Mouse (Mus musculus) CH12.LX (cell line): Measurements from ENCODE around the gene Cfap61. TPM values are rescaled to one million over a fixed set of nuclear protein-coding genes. Genes with fewer than 3 reads are reported as not detected.

Source experiments
- DNase-seq: peaks from one replicate; pipeline ENCODE4 v3.0.0-alpha.2; 2013; ENCODE audit errors: extremely low read depth
- H3K27ac ChIP-seq: 2 replicates; pipeline ENCODE4 v1.5.1; 2012; ENCODE audit warnings: low read depth, mild to moderate bottlenecking, control low read depth, moderate library complexity; ENCODE audit not compliant: insufficient read depth
- H3K27me3 ChIP-seq: replicated peaks from 2 replicates; pipeline ENCODE3; 2012; ENCODE audit warnings: inconsistent platforms
- H3K36me3 ChIP-seq, 2 experiments: replicated peaks in 1 of 2; 2 replicates each; pipeline versions ENCODE3 to v1.6.1; 2012; ENCODE audit warnings: inconsistent platforms in 1 of 2, low read length in 1 of 2, mild to moderate bottlenecking in 1 of 2, mixed read lengths in 1 of 2, moderate library complexity in 1 of 2; ENCODE audit not compliant: control insufficient read depth in 1 of 2, insufficient read depth in 1 of 2
- H3K4me1 ChIP-seq, 2 experiments: 2 replicates each; pipeline ENCODE4 v1.6.1; 2012; ENCODE audit warnings: inconsistent platforms in 1 of 2, moderate library complexity in 1 of 2; ENCODE audit not compliant: insufficient read depth in 2 of 2, control insufficient read depth in 1 of 2
- H3K4me2 ChIP-seq: 2 replicates; pipeline ENCODE4 v1.6.1; 2012; ENCODE audit warnings: low read depth, mild to moderate bottlenecking, control low read depth; ENCODE audit not compliant: poor library complexity, insufficient read depth, severe bottlenecking
- H3K4me3 ChIP-seq, 3 experiments: fragments of 150-350 bp in 1 of 3; sonication (generic) in 1 of 3; replicated peaks in 1 of 3; 2 replicates each; pipeline versions ENCODE3 to v1.5.1; 2011 to 2012; ENCODE audit warnings: low read depth in 2 of 3, low read length in 2 of 3, mild to moderate bottlenecking in 2 of 3, moderate library complexity in 2 of 3, control low read depth in 1 of 3, improper control_type of control experiment in 1 of 3, inconsistent platforms in 1 of 3, mixed read lengths in 1 of 3; ENCODE audit not compliant: poor library complexity in 1 of 3
- H3K79me2 ChIP-seq: replicated peaks from 2 replicates; pipeline ENCODE4 v1.6.1; 2012; ENCODE audit warnings: mild to moderate bottlenecking, moderate library complexity; ENCODE audit not compliant: control insufficient read depth, poor library complexity, insufficient read depth, severe bottlenecking; ENCODE audit errors: extremely low read depth
- H3K9ac ChIP-seq: 2 replicates; pipeline ENCODE4 v1.6.1; 2012; ENCODE audit warnings: low read depth, mild to moderate bottlenecking, control low read depth, moderate library complexity; ENCODE audit not compliant: insufficient read depth
- H3K9me3 ChIP-seq: replicated peaks from 2 replicates; pipeline ENCODE3; 2012; ENCODE audit warnings: low read length, inconsistent platforms, mixed read lengths
- CHD2 ChIP-seq: IDR thresholded peaks from 2 replicates; pipeline ENCODE4 v1.6.1; 2011; ENCODE audit warnings: low read length, improper control_type of control experiment
- CTCF ChIP-seq, 2 experiments: IDR thresholded peaks in 1 of 2; conservative IDR thresholded peaks in 1 of 2; 2 replicates each; pipeline ENCODE4 v1.5.1; 2011 to 2012; ENCODE audit warnings: low read depth in 2 of 2, low read length in 2 of 2, improper control_type of control experiment in 1 of 2, inconsistent platforms in 1 of 2, mild to moderate bottlenecking in 1 of 2, moderate library complexity in 1 of 2
- ELF1 ChIP-seq: IDR thresholded peaks from 2 replicates; pipeline ENCODE4 v1.6.1; 2014; ENCODE audit warnings: low read depth, mild to moderate bottlenecking, inconsistent platforms, low read length, improper control_type of control experiment
- ETS1 ChIP-seq: conservative IDR thresholded peaks from 2 replicates; pipeline ENCODE4 v1.6.1; 2012; ENCODE audit warnings: low read depth, mild to moderate bottlenecking, inconsistent platforms, low read length, improper control_type of control experiment, moderate library complexity
- GABPA ChIP-seq: IDR thresholded peaks from 2 replicates; pipeline ENCODE4 v1.6.1; 2012; ENCODE audit warnings: low read depth, low read length, improper control_type of control experiment, inconsistent platforms; ENCODE audit not compliant: insufficient replicate concordance
- JUN ChIP-seq: IDR thresholded peaks from 2 replicates; pipeline ENCODE4 v1.6.1; 2011; ENCODE audit warnings: low read depth, mild to moderate bottlenecking, low read length, improper control_type of control experiment, moderate library complexity; ENCODE audit not compliant: insufficient read depth
- KAT2A ChIP-seq: IDR thresholded peaks from 2 replicates; pipeline ENCODE4 v1.6.1; 2012; ENCODE audit warnings: low read length, improper control_type of control experiment, inconsistent platforms; ENCODE audit not compliant: insufficient replicate concordance
- MAFK ChIP-seq: IDR thresholded peaks from 2 replicates; pipeline ENCODE4 v1.6.1; 2011; ENCODE audit warnings: low read length, improper control_type of control experiment; ENCODE audit not compliant: insufficient replicate concordance
- MAX ChIP-seq: IDR thresholded peaks from 2 replicates; pipeline ENCODE4 v1.6.1; 2011; ENCODE audit warnings: low read length, improper control_type of control experiment
- MAZ ChIP-seq: IDR thresholded peaks from 2 replicates; pipeline ENCODE4 v1.6.1; 2012; ENCODE audit warnings: low read depth, mild to moderate bottlenecking, inconsistent platforms, low read length, improper control_type of control experiment, moderate library complexity
- POLR2A ChIP-seq: IDR thresholded peaks from 2 replicates; pipeline ENCODE4 v1.6.1; 2011; ENCODE audit warnings: low read depth, mild to moderate bottlenecking, improper control_type of control experiment, low read length
- RAD21 ChIP-seq: IDR thresholded peaks from 2 replicates; pipeline ENCODE4 v1.6.1; 2011; ENCODE audit warnings: low read depth, mild to moderate bottlenecking, low read length, improper control_type of control experiment, moderate library complexity
- RCOR1 ChIP-seq: conservative IDR thresholded peaks from 2 replicates; pipeline ENCODE4 v1.6.1; 2012; ENCODE audit warnings: low read depth, mild to moderate bottlenecking, inconsistent platforms, low read length, improper control_type of control experiment
- SIN3A ChIP-seq: IDR thresholded peaks from 2 replicates; pipeline ENCODE4 v1.6.1; 2012; ENCODE audit warnings: low read length, improper control_type of control experiment, inconsistent platforms
- SMC3 ChIP-seq: IDR thresholded peaks from 2 replicates; pipeline ENCODE4 v1.6.1; 2011; ENCODE audit warnings: low read depth, low read length, improper control_type of control experiment
- TCF12 ChIP-seq: IDR thresholded peaks from 2 replicates; pipeline ENCODE4 v1.6.1; 2014; ENCODE audit warnings: low read depth, mild to moderate bottlenecking, inconsistent platforms, low read length, improper control_type of control experiment
- UBTF ChIP-seq: IDR thresholded peaks from 2 replicates; pipeline ENCODE4 v1.6.1; 2012; ENCODE audit warnings: low read depth, mild to moderate bottlenecking, inconsistent platforms, low read length, improper control_type of control experiment, moderate library complexity
- USF1 ChIP-seq: IDR thresholded peaks from 2 replicates; pipeline ENCODE4 v1.6.1; 2014; ENCODE audit warnings: low read depth, mild to moderate bottlenecking, inconsistent platforms, low read length, improper control_type of control experiment
- ZC3H11A ChIP-seq: IDR thresholded peaks from 2 replicates; pipeline ENCODE4 v1.6.1; 2012; ENCODE audit warnings: low read depth, mild to moderate bottlenecking, inconsistent platforms, low read length, improper control_type of control experiment
- ZNF384 ChIP-seq: IDR thresholded peaks from 2 replicates; pipeline ENCODE4 v1.6.1; 2012; ENCODE audit warnings: low read depth, low read length, improper control_type of control experiment, inconsistent platforms
- dilution Hi-C: fragments of 300-500 bp; cut with MboI; formaldehyde crosslinking; loops from 2 replicates; pipeline ENCODE4 v1.14.3; 2020; ENCODE audit warnings: low sequenced_read_pairs; ENCODE audit not compliant: extremely low pct_unique_long_range_greater_than_20kb, extremely low pct_ligation_motif_present
- in situ Hi-C: fragments of 300-500 bp; cut with MboI; formaldehyde crosslinking; loops from 3 replicates; pipeline ENCODE4 v1.14.3; 2019; ENCODE audit warnings: low sequenced_read_pairs, low pct_ligation_motif_present, low pct_unique_long_range_greater_than_20kb, mixed read lengths
- polyA plus RNA-seq: library from polyadenylated mRNA; unstranded; fragments of >175 nt; gene quantifications from 2 replicates; pipeline ENCODE4 v1.2.1, GENCODE M21; 2012; ENCODE audit warnings: low read depth; ENCODE audit not compliant: insufficient read length
- total RNA-seq, 2 experiments: library from RNA; depleted of rRNA; stranded (reverse); fragments of 300-350 nt in 1 of 2; fragments of >200 nt in 1 of 2; gene quantifications; 2 replicates each; pipeline ENCODE4 v1.2.3; 2012 to 2014

Cfap61 gene
- total and polyA plus RNA-seq, 3 experiments, result 0.34 TPM; not detected in 2

DNA sequence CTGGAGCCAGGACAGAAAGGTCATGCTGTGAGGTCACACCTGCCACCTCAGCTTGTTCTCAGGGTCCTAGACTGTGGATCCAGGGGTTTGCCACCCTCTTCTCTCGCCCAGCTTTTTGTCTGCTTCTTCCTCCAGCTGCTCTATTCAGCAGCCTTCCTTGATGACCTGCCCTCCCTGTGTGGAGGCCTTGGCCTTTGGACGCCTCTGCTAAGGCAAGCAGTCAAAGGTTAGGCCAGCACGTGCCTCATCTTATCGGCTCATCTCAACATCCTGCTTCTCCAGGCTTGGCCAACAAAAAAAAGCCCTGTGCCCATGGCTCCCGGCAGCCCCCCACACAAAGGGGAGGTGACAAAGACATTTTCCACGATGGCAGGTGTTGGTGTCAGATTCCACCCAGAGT, 313.0 kb downstream of the Cfap61 start:
- H3K4me1 ChIP-seq, result peaks cover 2 to 36% of the 10 kb centered on the region in 2 experiments; a peak in 2 of 4 replicates
- dilution Hi-C loops, result no loop called here

DNA sequence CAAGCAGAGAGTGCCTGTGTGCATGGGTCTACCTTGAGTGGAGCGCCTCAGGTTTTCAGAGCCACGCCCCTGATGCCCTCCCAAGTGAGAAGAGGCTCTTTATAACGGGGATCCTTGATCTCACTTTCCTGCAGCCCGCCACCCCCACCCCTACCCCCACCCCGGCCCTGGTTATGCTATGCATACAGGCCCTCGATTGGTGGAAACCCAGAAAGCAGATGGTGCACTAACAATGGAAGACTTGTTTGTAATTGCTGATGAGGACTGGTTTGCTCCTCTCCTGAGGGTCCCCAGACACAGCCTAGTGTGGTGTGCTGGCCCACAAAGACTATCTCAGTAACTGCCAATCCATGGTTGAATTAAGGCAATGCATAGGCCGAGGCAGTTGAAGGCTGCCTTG, 314.4 kb downstream of the Cfap61 start:
- in situ Hi-C loops, result loop anchor here (25.0 kb wide), 1 partner anchor 287 kb away; no protein-coding TSS in a partner anchor
- TF ChIP-seq MAX (no peak), USF1 (no peak), GABPA (no peak), CTCF (conservative IDR thresholded peaks at IDR 0.05 in 1 of 2, IDR thresholded peaks at IDR 0.05 in 1 of 2; ENCODE audit: low read depth in 2 of 2, low read length in 2 of 2) (no peak), ETS1 (no peak), CHD2 (no peak), SIN3A (no peak), KAT2A (no peak), TCF12 (no peak), POLR2A (no peak), ZNF384 (no peak), ZC3H11A (no peak), JUN (no peak), ELF1 (no peak), MAFK (no peak), RAD21 (no peak), MAZ (no peak), UBTF (no peak), SMC3 (no peak)
- TF ChIP-seq, all 38 proteins: peak for 0
- peaks cover 10 to 50% of the 10 kb centered on the region in 2 experiments; a peak in 2 of 4 replicates for H3K4me1 ChIP-seq
- H3K27ac ChIP-seq, result no peak overlapping the region
- dilution Hi-C loops, result no loop called here
- DNase-seq, result no peak
- H3K9me3 ChIP-seq, result no peaks in the 10 kb centered on the region
- no peaks in the 10 kb centered on the region for H3K27me3 ChIP-seq
- H3K4me2 ChIP-seq, result no peak overlapping the region
- no peak overlapping the region for H3K4me3 ChIP-seq
- no peaks in the 10 kb centered on the region for H3K79me2 ChIP-seq
- peaks cover 0 to 54% of the 10 kb centered on the region in 2 experiments for H3K36me3 ChIP-seq
- no peak overlapping the region for H3K9ac ChIP-seq

More for the DNA sequence above, 313.0 kb downstream of the Cfap61 start:
- no peaks in the 10 kb centered on the region for H3K9me3 ChIP-seq
- H3K4me2 ChIP-seq, result no peak overlapping the region
- no peaks in the 10 kb centered on the region for H3K27me3 ChIP-seq
- H3K4me3 ChIP-seq, result no peak overlapping the region
- H3K9ac ChIP-seq, result no peak overlapping the region
- TF ChIP-seq RCOR1, result no peak
- no peak for TF ChIP-seq RAD21
- no peaks in the 10 kb centered on the region for H3K79me2 ChIP-seq
- peaks cover 0 to 58% of the 10 kb centered on the region in 2 experiments for H3K36me3 ChIP-seq
- no peak for DNase-seq
- no peak overlapping the region for H3K27ac ChIP-seq
- in situ Hi-C loops, result loop anchor here (25.0 kb wide), 1 partner anchor 285 kb away; no protein-coding TSS in a partner anchor
